Mouse (Mus musculus): ENCODE results near the gene St6galnac6.

The St6galnac6 gene

DNA sequence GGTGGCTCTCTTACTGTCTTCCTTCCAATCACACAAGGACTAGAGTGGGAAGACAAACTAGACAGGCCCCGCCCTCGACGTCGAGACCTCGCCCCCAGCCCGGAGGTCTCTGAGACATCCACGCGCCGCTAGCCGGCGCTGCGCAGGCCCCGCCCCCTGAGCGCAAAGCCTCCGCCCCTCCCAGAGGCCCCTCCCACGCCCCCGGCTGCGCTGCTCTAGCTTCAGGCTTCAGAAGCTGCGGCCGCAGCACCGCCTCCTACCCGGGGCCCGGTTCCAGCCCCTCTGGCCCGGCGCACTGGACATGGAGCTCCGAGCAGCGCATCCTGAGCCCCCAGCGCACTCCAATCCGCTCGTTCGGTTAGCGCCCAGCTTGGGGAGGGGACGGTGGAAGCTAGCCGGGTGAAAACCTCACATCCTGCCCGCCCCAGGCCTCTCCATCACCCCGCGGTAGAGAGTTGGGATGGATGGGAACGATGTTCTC is 12.6 kb upstream of the St6galnac6 start, which contains the start of gene St6galnac4:
St6galnac4 (plus strand) TSS at position 225 of the 481 bp plus-strand sequence.
- DNase-seq: peak; percentile 96

DNA sequence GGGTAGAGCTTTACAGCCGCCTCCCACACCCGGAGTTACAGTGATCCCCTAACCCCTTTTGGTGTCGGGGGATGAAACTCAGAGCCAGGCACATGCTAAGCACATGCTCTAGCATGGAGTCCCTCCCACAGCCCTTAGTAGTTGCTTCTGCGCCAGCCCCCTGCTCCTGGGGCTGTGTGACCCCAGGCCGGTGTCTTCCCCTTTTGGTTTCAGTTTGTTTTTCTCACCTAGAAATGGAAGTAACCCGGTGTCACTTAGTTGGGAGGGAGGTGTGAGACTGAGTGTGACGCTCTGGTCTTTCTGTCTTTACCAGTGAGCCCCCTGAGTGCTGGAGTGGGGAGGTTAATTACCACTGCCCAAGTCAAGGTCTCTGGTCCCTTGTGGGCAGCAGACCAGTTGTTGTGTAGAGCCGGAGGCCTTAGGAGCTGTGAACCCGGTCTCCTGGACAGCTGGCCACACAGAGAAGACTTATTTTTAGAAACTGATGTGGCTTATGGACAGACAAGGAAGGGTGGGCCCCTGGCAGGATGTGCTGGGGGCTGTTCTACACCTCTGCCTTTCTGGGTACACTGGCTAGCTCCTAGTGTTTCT is 11.7 kb upstream of the St6galnac6 start:
- peak; percentile 43 for DNase-seq

DNA sequence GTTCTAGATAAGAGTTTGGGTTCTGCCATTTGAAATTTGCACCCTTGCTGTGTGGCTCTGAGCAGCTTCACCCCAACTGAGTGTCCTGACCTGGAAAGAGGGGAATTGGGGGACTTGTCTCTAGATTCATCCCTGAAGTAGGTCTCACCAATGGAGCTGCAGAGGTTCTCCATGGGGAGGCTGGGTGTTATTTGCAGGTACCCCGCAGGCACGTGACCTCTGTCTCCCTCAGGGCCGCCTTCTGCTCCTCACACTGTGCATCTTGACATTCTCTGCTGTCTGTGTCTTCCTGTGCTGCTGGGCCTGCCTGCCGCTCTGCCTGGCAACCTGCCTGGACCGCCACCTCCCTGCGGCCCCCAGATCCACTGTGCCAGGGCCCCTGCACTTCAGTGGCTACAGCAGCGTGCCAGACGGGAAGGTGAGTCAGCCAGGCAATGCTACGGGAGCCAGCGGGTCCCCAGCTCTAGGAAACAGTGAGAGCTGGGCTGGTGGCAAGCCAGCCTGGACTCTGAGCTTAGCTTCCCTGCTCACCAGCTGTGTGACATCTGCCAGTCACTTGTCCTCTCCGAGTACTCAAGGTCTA is 10.2 kb upstream of the St6galnac6 start:
- peak; percentile 70 for DNase-seq

DNA sequence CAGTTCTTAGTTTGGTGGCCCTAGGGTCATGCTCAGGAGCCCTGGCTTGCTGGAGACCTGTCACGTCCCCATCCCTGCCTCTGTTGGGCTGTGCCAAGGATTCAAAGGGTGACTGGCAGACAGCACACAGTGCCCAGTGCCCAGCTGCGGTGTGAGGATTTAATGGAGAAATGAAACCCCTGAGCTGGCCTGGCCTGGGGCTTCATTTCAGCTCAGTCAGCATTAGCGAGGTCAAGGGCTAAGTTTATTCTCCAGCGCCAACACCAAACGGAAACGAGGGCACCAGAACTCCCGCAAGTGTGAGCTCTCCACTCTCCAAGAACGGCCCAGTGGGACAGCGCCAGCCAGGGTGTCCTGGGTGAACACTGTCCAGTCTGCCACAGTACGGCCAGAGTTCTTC is 9.3 kb upstream of the St6galnac6 start:
- no peak for DNase-seq

DNA sequence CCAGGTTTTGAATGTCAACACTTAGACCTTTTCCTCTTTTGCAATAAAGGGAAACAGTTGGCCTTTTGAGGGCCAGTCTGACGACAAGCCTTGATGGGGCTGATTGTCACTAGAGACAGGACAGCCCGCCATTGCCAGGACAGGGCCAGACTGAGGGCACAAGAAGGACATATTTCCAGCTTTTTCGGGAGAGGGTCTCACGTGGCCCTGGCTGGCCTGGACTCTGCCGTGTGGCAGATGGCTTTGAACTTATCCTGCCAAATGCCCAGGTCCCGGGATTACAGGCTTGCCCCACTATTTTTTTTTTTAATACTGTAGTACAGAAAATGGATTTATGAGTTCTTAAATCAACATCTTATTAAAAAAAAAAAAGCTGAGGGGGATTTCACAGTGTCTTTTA is 8.3 kb upstream of the St6galnac6 start:
- DNase-seq: no peak

DNA sequence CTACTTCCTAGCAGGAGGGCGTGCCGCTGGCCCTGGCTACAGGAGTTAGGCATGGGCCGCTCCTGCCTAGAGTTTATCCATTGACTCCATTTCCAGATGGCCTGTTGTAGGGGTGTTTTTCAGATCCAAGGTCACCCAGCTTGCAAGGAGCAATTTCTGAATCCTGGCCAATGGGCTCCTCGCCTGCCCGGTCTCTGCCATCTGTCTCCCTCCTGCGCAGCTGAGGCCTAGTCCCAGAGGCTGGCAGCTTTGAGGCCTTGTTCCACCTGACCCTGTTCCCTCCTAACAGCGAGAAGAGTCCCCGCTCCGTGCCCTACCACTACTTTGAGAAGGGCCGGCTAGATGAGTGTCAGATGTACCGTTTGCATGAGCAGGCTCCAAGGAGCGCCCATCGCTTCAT is 2.8 kb upstream of the St6galnac6 start:
- DNase-seq: no peak

DNA sequence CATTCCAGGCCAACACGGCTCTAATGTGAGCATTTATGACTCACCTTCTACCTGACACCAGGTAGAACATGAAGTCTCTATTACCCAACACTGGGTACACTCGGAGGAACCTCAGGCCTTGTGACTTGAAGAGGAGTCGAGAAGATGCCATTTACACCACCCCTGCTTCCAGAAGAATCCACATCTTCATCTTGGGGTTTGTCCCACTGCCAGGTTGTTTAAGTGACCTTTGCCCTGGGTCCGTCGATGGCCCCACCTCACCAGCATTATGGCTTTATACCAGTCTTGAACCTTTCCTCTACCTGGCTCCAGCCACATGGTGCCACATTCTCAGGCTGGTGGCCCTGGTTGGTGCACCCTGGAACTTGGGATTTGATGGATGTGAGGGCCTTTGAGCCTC is 2.3 kb upstream of the St6galnac6 start:
- DNase-seq: no peak

DNA sequence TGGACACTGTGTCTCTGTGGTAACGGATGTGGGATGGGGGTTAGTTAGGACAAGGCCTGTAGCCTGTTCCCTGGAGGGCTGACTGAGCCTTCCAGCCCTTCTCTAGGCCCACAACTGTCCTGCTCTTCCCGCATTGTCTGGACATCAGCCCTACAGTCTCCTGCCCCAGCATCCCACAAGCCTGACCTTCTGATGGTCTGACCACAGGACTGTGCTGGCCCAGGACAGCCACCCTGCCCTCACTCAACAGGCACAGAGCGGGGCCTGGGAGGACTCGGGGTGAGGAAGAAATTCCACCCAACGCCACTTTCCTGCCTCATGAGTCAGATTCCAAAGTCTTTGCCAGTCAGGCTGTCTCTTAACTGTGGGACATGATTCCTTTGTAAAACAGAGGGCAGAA is 1.8 kb upstream of the St6galnac6 start:
- no peak for DNase-seq

DNA sequence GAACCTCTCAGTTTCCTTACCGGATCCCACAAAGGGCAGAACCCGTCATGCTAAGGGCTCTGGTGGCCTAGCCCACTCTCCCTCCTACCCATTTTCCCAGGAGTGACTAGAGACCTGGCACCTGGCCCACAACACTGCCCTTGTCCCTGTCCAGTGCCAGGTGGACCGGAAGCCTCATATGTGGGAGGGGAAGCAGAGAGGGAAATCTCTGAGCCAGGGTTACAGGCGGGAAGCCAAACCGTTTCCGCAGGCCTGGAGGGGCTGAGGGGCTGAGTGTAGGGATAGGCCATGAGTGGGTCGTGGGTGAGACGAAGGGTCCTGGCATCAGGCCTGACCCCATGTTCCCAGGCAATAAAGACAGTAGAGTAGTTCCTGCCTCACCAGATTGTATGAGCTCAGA is 1.0 kb upstream of the St6galnac6 start:
- peak; percentile 79 for DNase-seq

DNA sequence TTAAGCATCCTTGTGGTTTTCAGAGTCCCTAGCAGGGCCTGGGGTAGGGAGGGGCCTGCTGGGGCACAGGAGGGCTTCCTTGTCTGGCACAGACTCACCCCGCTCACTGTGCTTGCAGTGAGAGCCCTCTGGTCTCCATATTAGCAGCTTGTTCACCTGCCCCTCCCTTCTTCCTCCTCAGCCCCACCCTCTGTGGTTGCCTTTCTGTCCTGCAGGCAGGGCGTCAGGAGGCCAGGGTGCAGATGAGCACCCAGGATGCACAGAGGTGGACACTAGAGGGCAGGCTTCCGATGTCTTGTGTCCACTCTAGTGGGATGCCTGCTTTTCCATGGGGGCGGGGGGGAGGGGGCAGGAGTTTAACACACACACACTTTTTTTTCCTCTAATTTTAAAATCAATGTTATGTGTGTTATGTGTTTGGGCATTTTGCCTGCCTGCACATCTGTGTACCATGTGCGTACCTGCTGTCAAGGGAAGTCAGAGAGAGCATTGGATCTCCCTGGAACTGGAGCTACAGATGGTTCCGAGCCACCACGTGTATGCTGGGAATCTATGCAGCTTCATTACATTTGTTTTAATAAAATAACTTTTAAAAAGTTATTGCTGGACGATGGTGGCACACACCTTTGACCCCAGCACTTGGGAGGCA is 2.0 kb downstream of the St6galnac6 start:
- DNase-seq: peak; percentile 64

DNA sequence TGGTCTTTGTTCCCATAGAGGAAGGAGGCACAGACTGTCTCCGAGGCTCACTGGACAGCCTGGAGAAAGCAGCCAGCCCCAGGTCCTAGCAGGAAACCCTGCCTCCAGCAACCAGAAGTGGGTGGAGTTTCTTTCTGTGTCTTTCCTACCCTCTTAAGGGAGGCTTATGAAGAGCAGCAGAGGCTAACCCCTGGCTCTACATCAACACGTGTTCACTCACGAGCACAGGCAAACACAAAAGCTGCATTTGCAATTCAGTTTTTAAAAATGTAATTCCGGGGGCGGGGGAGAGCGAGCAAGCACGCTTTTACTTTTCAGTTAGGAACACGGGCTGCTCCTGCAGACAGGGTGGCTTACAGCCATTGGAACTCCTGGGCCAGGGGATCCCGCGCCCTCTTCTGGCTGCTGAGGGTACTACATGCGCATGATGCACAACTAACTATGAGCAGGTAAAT is 3.1 kb downstream of the St6galnac6 start:
- peak; percentile 95 for DNase-seq

DNA sequence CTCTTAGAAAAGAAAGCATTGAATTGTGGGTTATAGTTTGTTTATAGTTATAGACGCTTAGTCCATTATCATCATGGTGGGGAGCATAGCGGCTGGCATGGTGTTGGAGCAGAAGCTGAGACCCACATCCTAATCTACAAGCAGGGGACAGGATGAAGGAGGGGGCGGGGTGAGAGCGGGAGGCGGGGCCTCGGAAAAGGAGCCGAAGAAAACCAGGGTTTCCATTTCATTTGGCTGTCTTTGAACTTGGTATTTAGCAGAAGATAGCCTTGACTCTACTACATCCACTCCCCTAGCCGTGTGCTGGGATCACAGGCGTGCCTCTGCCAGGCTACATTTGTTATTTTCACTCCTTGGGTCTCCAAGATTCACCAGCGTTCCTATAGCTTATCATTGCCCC is 5.1 kb downstream of the St6galnac6 start:
- no peak for DNase-seq

DNA sequence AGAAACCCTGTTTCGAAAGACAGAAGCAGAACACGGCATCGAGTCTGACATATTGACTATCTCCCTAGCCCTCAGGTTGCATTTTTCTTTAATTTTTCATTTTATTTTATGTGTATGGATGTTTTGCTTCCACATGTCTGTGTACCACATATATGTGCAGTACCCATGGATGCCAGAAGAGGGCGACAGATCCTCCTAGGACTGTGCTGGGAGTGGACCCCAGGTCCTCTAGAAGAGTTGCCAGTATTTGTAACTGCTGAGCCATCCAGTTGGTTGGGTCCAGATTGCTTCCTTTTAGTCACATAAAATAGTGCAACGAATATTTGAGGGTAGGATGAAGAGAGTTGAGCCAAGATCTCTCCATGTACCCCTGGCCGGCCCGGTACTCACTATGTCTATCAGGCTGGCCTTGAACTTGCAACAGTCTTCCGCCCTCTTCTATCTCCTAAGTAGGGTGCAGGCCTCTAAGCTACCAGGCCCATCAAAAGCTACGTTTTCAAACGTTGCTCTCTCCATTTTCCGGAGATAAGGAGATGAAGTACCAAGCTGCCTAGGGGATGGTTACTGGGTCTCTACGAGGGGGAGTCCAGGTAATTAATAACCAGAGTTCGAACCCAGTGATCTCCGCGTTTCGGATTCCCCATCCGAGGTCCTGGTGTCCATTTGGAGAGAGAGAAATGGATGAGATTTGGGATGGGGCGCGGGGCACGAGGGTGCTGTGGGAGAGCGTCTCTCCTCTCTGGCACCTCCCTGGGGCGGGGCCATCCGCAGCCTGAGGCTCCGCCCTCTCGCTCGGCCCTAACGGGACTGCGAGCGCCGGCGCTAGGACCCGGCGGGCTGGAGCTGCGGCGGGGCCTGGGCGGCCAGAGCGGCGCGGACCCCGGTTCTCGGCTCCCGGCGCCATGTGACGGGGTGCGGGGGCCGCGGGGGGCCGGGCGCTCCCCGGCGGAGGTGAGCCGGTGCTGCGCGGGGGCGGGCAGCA is 6.9 kb downstream of the St6galnac6 start:
- DNase-seq: peak; percentile 92

DNA sequence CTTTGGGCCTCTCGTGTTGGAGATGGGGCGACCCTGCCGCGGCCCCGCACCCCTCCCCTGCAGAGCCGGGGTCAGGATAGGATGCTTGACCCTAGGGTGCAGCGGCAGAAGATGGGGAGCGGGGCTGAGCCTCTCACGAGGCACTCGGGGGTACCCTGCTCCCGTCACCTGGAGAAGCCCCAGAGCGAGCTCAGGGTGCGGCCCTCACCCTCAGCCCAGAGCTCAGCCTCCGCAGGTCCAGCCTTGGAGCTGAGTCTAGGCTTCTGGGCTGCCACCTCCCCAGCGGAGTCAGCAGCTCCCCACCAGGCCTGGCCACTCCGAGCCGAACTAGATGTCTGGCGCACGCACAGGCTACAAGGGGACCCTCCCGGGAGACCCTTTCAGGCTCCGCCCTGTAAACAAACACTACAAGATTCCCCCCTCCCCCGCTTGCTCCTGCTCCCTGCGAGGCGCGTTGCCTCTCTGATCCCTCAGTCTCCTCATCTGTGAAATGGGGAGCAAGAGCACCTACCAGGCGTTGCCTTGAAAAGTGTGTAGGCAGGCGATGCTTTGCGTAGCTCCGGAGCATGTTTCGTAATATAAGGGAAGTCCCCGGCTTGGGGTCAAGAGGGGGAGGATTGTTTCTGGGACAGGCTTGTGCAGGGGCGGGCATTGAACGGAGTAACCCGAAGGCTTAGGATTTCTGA is 7.9 kb downstream of the St6galnac6 start:
- DNase-seq: peak; percentile 65

DNA sequence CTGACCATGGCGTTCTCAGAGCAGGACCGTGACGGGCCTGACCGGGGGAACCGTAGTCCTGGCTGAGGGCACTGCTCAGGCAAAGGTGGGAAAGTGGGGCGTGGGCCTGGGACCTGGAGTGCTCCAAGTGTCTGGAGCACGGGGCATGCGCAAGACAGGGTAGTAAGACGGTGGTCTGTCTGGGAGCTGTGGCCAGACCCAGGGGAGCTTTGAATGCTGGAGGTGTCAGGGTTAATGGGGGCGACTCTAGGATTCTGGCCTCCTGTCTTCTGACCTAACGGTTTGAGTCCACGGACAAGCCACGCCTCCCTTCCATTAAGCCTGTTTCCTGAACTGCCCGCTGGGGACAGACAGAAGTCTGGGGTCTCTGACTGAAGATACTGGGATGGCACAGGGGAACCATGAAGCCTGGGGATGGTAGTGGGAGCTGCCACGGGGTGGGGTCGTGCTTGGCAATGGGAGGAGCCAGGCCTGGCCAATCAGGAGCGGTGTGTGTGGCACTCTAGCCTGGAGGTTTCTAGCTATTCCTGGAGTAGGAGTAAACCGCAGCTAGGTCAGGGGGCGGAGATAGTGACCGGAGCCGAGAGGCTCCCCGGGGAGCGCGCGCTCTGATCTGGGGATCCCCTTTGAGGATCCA is 8.8 kb downstream of the St6galnac6 start:
- DNase-seq: peak; percentile 76

DNA sequence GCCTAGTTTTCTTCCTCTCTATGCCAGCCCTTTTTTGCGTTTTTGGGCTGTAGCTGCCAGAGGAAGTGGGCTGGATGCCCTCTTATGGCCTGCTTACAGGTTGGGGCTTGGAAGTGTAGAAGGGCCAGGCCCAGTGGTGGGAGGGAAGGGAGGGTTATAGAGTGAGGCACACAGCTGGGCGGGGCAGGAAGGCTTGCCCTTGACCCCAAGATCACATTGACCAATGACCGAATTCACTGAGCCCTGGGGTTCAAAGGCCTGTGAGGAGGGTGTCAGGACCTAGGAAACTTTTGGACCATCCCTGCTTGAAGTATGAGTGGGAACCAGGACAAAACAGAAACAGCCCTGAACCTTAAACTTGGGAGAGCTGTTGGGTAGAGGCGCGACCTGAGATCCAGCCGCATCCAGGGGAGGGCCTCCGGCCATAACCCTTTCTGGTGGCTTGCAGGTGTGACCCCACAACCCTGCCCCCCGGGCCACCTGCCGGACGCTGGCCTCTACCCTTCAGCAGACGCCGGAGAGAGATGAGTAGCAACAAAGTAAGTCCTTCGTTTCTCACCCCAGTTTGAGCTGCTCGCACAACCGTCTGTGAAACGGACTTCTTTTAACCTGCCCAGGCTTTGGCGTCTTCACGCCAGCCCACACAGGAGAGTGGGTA is 9.4 kb downstream of the St6galnac6 start:
- no peak for DNase-seq

DNA sequence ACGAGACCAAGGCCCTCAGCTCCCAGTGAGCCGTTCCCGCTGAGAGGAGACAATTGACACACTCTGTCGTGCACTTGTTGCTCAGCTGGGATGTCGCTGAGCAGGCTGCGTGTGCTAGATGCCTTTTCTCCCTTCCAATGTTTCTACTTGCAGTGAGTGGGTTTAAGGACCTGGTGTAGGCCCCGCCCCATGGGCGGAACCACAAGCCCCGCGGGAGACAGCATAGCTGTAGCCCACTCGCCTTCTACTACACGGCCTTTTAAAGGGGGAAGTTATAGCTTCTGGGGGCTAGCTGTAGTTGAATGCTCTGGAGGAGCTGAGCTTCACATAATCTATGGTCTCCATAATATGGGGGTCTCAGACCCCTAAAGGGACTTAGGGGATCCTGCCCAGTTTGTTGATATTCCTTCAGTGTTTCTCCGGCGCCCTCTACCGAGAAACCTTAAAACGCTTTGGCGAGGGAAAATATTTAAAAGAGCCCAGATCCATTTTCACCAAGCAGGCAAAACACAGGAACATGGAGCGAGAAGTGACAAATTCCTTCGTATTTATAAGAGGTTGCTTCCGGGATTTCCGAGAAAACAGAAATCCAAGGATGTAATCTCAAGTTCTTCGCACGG is 11.2 kb downstream of the St6galnac6 start:
- peak; percentile 69 for DNase-seq

DNA sequence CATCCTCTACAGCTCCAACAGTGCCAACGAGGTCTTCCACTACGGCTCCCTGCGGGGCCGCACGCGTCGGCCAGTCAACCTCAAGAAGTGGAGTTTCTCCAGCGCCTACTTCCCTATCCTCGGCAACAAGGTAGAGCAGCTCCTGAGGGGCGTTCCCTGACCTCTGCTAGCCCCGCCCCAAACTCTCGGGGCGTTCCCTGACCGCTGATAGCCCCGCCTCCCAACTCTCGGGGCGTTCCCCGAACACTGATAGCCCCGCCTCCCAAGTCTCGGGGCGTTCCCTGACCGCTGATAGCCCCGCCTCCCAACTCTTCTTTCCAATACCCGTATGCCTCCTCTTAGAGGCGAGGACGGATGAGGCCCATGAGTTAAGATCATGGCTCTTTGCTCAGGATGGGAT is 12.8 kb downstream of the St6galnac6 start:
- no peak for DNase-seq

DNA sequence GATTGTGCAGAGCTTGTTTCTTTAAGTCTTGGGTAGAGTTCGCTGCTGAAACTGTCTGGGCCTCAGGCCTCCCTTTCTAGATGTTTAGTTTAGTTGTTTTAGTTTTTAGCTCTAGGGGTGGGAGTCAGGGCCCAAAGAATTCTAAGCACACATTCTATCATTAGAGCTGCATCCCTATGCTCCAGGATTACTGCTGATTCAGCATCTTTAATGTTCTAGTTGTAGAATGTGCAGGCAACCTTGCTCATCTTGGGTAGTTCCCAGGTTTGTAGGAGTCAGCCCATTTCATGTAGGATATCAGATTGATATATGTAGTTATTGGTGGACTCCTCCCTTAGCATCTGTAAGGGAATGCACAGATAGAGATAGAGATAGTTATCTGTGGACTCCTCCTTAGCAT is 17.6 kb downstream of the St6galnac6 start:
- no peak for DNase-seq

DNA sequence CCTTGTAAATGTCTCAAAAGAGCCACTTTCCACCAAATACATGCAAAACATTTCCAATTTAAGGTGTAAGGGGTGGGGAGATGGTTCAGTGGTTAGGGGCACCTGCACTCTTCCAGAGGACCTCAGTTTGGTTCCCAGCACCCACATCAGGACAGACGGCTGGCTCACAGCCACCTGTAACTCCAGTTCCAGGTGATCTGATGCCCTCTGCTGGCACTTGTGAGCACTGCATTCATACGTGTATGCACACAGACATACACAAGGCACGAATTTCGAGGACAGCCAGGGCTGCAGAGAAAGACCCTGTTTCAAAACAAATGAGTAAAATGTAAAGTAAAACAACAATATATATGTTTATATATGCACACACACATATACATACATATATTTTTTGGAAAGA is 18.1 kb downstream of the St6galnac6 start:
- no peak for DNase-seq

DNA sequence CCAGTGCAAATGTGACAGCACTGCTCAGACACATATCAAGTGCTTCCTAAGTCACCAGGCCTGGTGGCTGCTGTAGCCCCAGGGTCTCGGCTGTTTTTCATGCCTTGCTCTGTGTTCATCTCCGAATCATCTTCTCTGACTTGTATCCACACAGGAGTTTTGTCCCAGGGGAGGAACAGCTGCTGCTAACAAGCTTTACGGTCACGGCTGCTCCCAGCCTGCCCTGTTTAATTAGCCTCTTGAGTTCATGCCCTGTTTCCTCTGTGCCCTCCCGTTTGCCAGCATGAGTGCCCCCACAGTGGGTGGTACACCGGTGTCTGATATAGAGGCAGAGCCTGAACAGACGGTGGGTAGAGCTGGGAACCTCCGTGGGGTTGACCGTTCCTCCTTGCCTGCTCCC is 18.5 kb downstream of the St6galnac6 start:
- no peak for DNase-seq
